Mouse (Mus musculus) spleen, adult 2 months (tissue): ENCODE data around the gene Pde8b.

Experiments used
- CTCF ChIP-seq: fragments of 200-500 bp; IDR thresholded peaks from 2 replicates; pipeline ENCODE4 v1.5.1; 2011; ENCODE audit warnings: mild to moderate bottlenecking, inconsistent platforms; ENCODE audit not compliant: insufficient read depth, insufficient read length, insufficient replicate concordance; ENCODE audit errors: extremely low read depth
- POLR2A ChIP-seq: fragments of 200-500 bp; IDR thresholded peaks from 2 replicates; pipeline ENCODE4 v1.6.1; 2011; ENCODE audit warnings: low read depth, low read length, inconsistent platforms

DNA sequence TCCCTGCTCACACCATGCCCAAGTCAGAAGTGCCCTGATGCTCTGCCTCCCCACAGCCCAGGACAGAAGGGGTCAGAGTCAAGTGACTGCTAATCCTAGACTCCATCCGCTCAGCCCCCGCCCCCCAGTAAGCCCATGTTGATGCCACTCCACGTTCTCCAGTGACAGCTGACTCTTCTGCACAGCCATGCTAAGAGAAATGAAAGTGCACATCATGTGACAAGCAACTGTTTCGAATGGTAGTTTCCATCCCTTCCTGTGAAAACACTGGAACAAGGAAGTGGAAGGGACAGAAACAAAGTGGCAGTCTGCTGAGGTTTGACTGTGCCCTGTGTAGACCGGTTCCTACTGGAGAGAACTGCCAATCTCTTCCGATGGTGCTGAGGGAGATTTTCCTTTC lies 217.2 kb downstream of the Pde8b start:
- no peak for TF ChIP-seq POLR2A
- TF ChIP-seq CTCF, result no peak
